Mouse (Mus musculus) neural tube, embryonic 13.5 days (tissue): ENCODE results near the gene Gan. TPM values are rescaled to one million over a fixed set of nuclear protein-coding genes. Genes with fewer than 3 reads are reported as not detected.

Experiments
- ATAC-seq: fragments of 200-750 bp; cut with Nextera tagmentation; 2 replicates; pipeline ENCODE4 v1.8.0; 2017; ENCODE audit warnings: low read depth, mild to moderate bottlenecking, moderate TSS enrichment, moderate library complexity
- H3K27ac ChIP-seq: fragments of 300-500 bp; sonication (generic); replicated peaks from 2 replicates; pipeline ENCODE4 v1.5.1; 2015; ENCODE audit warnings: moderate library complexity, mild to moderate bottlenecking, inconsistent platforms
- H3K27me3 ChIP-seq: fragments of 300-500 bp; sonication (generic); 2 replicates; pipeline ENCODE4 v1.6.1; 2015; ENCODE audit warnings: mild to moderate bottlenecking, inconsistent platforms
- H3K36me3 ChIP-seq: fragments of 300-500 bp; sonication (generic); 2 replicates; pipeline ENCODE4 v1.6.1; 2015; ENCODE audit warnings: mild to moderate bottlenecking, inconsistent platforms
- H3K4me1 ChIP-seq: fragments of 300-500 bp; sonication (generic); replicated peaks from 2 replicates; pipeline ENCODE4 v1.6.1; 2015; ENCODE audit warnings: inconsistent platforms
- H3K4me2 ChIP-seq: fragments of 300-500 bp; sonication (generic); 2 replicates; pipeline ENCODE4 v1.6.1; 2015; ENCODE audit warnings: inconsistent platforms, mild to moderate bottlenecking, moderate library complexity
- H3K4me3 ChIP-seq: fragments of 300-500 bp; sonication (generic); 2 replicates; pipeline ENCODE4 v1.5.1; 2015; ENCODE audit warnings: mild to moderate bottlenecking, inconsistent platforms
- H3K9ac ChIP-seq: fragments of 300-500 bp; sonication (generic); 2 replicates; pipeline ENCODE4 v1.6.1; 2015; ENCODE audit warnings: moderate library complexity, mild to moderate bottlenecking, inconsistent platforms
- H3K9me3 ChIP-seq: fragments of 300-500 bp; sonication (generic); 2 replicates; pipeline ENCODE4 v1.6.1; 2016; ENCODE audit warnings: inconsistent platforms
- WGBS: fragments of 180-500 bp; shearing (Covaris S2); methylation state at CpG from one replicate; pipeline ENCODE4 v1.1.7; 2015; 5-methylcytosine and 5-hydroxymethylcytosine counted together
- polyA plus RNA-seq: library from polyadenylated mRNA; unstranded; fragments of >200 nt; fragmentation: Nextera tagmentation; extraction: Ambion mirVana; gene quantifications from 2 replicates; pipeline ENCODE4 v1.2.1, GENCODE M21; 2015

The Gan gene
- 2.4 and 2.6 TPM in 2 replicates for polyA plus RNA-seq

DNA sequence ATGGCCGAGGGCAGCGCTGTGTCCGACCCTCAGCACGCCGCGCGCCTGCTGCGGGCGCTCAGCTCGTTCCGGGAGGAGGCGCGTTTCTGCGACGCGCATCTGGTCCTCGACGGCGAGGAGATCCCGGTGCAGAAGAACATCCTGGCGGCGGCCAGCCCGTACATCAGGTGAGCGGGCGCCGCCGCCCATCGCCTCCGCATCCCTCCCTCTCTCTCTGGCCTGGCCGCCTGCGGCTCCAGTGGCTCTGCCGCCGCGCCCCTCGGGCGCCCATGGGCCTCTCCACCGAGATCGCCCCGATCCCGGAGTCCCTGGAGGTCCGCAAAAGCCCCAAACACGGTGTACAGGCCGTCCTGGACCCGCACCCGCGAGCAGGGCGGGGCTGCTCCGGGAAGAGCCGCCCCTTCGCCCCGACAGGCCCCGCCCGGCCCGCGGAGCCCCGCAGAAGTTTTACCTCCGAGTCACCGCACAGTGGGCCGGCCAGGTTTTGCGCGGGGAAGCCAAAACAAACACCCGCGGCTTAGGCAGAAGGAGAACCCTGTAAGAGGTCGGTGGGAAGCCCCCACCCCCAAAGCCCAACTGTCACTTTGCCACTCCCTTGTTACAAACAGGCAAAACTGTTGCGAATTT is at the start of gene Gan:
Gene Gan, plus strand, starts transcription at position 1 of the 627 bp plus-strand sequence.
- H3K4me1 ChIP-seq = peaks cover 52% of the 10 kb centered on the region
- under 1% methylated on average over 57 of the region's 65 CpGs for WGBS
- no peaks in the 10 kb centered on the region for H3K27me3 ChIP-seq
- peak within 1 kb of the TSS; percentile 84 for H3K27ac ChIP-seq
- peak within 1 kb of the TSS; percentile 90 for H3K4me2 ChIP-seq
- H3K4me3 ChIP-seq = peak within 1 kb of the TSS; percentile 90
- peak; percentile 77 for ATAC-seq
- H3K9ac ChIP-seq = peak within 1 kb of the TSS; percentile 92
- no peaks in the 10 kb centered on the region for H3K36me3 ChIP-seq
- H3K9me3 ChIP-seq = no peaks in the 10 kb centered on the region

DNA sequence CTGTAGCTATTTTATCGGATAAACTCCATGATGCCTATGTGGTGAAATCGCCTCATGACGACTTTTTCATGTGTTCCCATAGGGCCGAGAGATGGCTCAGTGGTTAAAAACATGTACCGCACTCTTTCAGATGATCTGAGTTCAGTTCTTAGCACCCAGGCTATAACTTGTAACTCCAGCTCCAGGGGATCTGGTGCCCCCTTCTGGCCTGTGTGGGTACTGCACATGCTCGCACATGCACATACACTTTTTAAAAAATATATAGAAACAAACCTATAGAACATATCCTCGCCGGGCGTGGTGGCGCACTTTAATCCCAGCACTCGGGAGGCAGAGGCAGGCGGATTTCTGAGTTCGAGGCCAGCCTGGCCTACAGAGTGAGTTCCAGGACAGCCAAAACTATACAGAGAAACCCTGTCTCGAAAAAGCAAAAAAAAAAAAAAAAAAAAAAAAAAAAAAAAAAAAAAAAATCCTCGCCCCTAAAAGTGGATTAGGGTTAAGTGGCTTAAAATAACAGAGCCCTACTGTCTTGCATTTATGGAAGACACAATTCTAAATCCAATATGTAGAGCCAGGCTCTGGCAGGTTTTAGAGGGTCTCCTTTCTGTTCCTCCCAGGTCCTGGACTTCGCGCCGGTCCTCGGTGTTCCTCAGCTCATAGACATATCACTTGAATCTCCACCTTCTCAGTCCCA is 48.8 kb upstream of the Gan start:
- Histone ChIP-seq H3K36me3 (no peaks in the 10 kb centered on the region), H3K27ac (no peak overlapping the region), H3K4me3 (no peak overlapping the region), H3K4me2 (no peak overlapping the region), H3K9ac (no peak overlapping the region), H3K4me1 (no peaks in the 10 kb centered on the region), H3K9me3 (no peaks in the 10 kb centered on the region), H3K27me3 (no peaks in the 10 kb centered on the region)
- ATAC-seq = no peak
- 93% methylated on average over 19 of the region's 19 CpGs for WGBS

DNA sequence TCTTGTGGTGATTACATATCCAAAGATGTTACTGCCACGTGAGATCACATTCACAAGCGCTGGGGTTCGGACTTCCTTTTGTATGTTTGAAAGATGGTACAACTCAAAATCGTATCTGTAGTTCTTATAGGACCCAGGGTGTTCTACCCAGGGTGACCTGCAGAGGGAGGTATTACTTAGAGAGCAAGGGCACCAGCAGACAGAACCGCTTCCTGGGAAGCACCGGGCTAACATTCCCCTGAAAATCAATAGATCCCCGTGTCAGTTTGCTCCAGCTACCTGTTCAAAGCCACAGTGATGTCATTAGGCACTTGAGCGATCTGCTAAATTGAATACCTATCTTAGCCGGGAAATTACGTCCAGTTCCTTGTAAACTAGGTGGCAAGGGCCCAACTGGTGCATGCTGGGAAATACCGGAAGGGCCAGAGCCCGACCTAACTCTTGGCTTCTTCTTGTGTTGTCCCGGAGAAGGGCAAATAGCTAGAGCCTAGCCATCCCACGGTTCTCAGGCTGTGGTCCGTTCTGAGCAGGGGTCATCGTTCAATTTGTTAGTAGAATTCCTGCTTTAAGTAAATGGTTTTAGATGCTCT is 48.0 kb upstream of the Gan start:
- no peaks in the 10 kb centered on the region for H3K36me3 ChIP-seq
- no peak overlapping the region for H3K4me3 ChIP-seq
- no peak overlapping the region for H3K27ac ChIP-seq
- H3K4me1 ChIP-seq = no peaks in the 10 kb centered on the region
- 53% methylated on average over 16 of the region's 16 CpGs for WGBS
- no peaks in the 10 kb centered on the region for H3K9me3 ChIP-seq
- H3K27me3 ChIP-seq = no peaks in the 10 kb centered on the region
- no peak overlapping the region for H3K4me2 ChIP-seq
- no peak overlapping the region for H3K9ac ChIP-seq
- ATAC-seq = no peak

DNA sequence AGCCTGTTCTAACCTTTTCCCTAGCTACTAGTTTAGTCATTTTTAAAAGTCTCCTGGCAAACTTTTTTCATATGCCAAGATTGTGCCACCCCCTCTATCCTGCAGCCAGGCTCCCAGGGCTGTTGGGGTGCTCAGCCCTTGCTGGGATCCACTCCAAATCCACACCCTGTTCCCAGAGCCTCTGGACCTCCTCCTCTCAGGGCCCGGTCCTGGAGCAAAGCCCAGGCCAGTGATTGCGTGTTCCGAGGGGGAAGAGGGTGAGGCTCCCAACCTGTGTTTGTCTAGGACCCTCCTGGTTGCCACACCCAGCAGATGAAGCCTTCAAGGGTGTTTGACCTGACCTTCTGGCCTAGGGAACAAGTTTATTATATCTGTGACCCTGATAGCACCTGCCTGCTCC is 46.3 kb upstream of the Gan start:
- WGBS = 91% methylated on average over 3 of the region's 3 CpGs
- H3K4me1 ChIP-seq = peaks cover 11% of the 10 kb centered on the region
- no peak overlapping the region for H3K4me2 ChIP-seq
- no peaks in the 10 kb centered on the region for H3K9me3 ChIP-seq
- H3K27ac ChIP-seq = no peak overlapping the region
- no peak for ATAC-seq
- no peaks in the 10 kb centered on the region for H3K36me3 ChIP-seq
- H3K4me3 ChIP-seq = no peak overlapping the region
- no peak overlapping the region for H3K9ac ChIP-seq
- no peaks in the 10 kb centered on the region for H3K27me3 ChIP-seq

DNA sequence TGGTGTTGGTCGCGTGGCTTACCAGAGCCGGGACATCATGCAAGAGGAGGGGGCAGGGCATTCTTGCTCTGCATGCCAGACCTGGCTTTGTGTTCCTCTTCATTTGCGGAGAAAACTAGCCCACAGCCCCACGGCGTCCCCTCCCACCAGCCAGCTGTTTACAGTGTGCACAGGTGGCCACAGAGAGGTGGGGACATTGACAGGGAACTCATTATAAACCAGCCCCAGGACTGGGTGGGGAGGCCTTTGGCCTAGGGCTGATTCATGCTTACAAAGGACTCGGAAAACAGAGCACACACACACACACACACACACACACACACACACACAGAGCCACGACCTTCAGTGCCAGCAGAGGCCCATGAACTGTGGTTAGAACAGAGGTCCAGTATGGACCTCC is 45.7 kb upstream of the Gan start:
- Histone ChIP-seq H3K36me3 (no peaks in the 10 kb centered on the region), H3K27me3 (no peaks in the 10 kb centered on the region), H3K4me3 (no peak overlapping the region), H3K4me2 (no peak overlapping the region), H3K27ac (no peak overlapping the region), H3K4me1 (peaks cover 11% of the 10 kb centered on the region), H3K9me3 (no peaks in the 10 kb centered on the region), H3K9ac (no peak overlapping the region)
- 72% methylated on average over 8 of the region's 8 CpGs for WGBS
- ATAC-seq = no peak

DNA sequence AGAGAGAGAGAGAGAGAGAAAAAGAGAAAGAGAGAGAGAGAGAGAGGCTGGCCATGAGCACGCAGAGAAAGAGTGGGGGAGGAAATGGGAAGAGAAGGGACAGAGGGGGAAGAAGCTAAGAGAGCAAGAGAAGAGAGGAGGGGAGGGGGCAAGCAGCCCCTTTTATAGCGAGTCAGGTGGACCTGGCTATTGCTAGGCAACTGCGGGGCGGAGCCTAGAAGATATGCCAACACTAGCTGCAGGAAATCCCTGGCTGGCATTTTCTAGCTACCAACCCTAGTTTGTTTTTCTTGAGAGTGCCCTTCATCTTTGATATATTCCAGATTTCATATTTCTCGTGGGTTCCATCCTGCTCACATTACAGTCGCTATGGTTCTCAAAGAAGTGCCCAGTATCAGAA is 42.8 kb upstream of the Gan start:
- H3K27ac ChIP-seq = no peak overlapping the region
- no peak for ATAC-seq
- no peak overlapping the region for H3K4me3 ChIP-seq
- peak overlapping the region; percentile 24; the same call in 1 of the 2 replicates for H3K4me2 ChIP-seq
- no peaks in the 10 kb centered on the region for H3K27me3 ChIP-seq
- 44% methylated on average over 6 of the region's 6 CpGs for WGBS
- H3K9ac ChIP-seq = no peak overlapping the region
- H3K4me1 ChIP-seq = peaks cover 11% of the 10 kb centered on the region
- no peaks in the 10 kb centered on the region for H3K36me3 ChIP-seq
- H3K9me3 ChIP-seq = no peaks in the 10 kb centered on the region

DNA sequence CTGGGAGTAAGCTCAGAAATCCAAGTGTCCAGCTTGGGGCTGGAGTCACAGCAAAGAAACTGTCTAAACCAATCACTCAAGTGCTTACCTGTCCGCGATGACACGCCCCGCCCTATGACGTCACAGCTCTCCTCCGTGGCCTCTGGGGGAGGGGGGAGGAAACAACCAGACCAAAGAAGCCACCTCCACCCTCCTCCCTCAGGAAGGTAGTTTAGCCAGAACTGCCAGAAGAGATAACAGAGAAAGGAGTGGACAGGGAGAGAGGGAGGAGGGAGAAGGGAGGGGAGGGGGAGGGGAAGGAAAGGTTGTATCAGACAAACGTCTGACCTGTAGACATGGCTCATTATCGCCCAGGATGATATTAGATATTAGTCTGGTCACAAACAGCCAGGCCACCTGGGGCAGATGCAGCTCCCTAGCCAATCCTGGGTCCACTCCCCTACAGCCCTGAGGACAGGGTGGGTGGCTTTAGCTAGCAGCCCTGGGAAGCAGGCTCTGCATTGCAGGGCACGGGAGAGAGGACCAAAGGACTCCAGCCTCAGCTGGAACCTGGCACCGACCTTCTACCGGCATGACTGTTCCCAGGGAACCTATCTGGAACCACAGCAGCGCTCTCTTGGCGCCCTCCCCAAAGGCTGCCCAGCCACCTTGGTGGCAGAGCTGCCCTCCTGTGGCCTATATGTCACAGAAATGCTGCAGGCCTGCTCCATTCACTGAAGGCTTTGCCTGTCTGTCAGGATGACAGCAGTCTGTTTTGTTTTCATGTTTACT is 42.1 kb upstream of the Gan start:
- 23% methylated on average over 13 of the region's 13 CpGs for WGBS
- ATAC-seq = no peak
- Histone ChIP-seq H3K9me3 (no peaks in the 10 kb centered on the region), H3K27me3 (no peaks in the 10 kb centered on the region), H3K4me1 (peaks cover 11% of the 10 kb centered on the region), H3K36me3 (no peaks in the 10 kb centered on the region), H3K4me2 (peak overlapping the region; percentile 24), H3K9ac (no peak overlapping the region), H3K27ac (no peak overlapping the region), H3K4me3 (no peak overlapping the region)

DNA sequence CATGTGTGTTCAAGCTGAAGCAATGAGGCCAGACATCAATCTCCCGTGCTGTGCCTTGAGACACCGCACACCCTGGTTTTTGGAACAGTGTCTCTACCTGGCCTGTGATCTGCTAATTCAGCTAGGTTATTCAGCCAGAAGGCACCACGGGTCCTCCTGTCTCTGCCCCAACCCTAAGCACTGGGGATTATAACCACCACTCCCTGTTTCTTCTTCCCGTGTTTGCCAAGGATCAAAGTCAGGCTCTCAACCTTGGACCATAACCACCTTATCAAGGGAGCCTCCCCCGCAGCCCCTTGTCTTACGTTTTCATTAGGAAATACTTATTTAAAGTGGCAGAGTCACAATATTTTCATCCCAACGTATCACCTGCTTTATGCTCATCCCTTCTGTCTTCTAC is 41.4 kb upstream of the Gan start:
- no peak overlapping the region for H3K9ac ChIP-seq
- no peak overlapping the region for H3K27ac ChIP-seq
- H3K27me3 ChIP-seq = no peaks in the 10 kb centered on the region
- H3K36me3 ChIP-seq = no peaks in the 10 kb centered on the region
- no peak for ATAC-seq
- no peaks in the 10 kb centered on the region for H3K9me3 ChIP-seq
- 81% methylated on average over 7 of the region's 7 CpGs for WGBS
- no peak overlapping the region for H3K4me2 ChIP-seq
- H3K4me1 ChIP-seq = peaks cover 11% of the 10 kb centered on the region
- no peak overlapping the region for H3K4me3 ChIP-seq

DNA sequence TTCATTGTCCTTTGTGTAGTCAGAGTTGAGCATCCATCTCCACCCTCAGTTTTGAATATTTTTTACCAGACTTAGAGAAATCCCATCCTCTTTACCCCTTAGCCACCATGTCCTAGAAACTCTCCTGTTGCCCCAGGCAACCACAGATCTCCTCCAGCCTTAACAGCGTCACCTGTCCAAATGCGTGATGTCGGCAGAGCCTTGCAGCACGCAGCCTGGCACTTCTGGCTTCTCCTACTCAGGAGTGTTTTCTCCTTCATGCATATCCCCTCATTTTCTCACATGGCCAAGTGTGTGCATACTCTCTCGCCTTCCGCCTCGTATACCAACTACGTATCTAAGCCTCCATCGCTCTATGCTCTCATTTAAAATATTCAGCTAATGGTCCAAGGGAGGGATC is 39.5 kb upstream of the Gan start:
- no peak overlapping the region for H3K9ac ChIP-seq
- no peaks in the 10 kb centered on the region for H3K9me3 ChIP-seq
- no peaks in the 10 kb centered on the region for H3K36me3 ChIP-seq
- peaks cover 11% of the 10 kb centered on the region for H3K4me1 ChIP-seq
- H3K4me2 ChIP-seq = no peak overlapping the region
- no peak overlapping the region for H3K27ac ChIP-seq
- H3K27me3 ChIP-seq = no peaks in the 10 kb centered on the region
- H3K4me3 ChIP-seq = no peak overlapping the region
- no peak for ATAC-seq
- WGBS = 89% methylated on average over 9 of the region's 9 CpGs

DNA sequence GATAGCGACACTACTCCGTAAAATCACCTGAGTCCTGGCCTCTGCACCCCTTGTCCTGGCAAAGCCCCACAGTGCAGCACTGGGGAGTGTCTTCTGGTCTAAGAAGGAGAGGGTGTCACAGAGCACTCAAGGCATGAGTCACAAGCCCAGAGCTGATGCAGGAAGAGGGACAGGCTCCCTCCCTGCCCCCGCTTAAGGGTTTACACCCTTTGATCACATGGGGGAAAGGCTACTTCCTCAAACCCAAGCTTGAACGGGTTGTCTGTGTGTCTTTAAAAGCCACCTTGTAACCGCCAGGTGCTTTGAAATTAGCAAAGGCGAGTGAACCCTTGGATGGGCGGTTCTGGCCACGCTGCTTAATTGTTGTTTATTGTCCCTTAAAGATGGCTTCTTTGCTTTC is 36.7 kb upstream of the Gan start:
- H3K4me1 ChIP-seq = no peaks in the 10 kb centered on the region
- H3K27ac ChIP-seq = no peak overlapping the region
- no peaks in the 10 kb centered on the region for H3K9me3 ChIP-seq
- 45% methylated on average over 8 of the region's 8 CpGs for WGBS
- ATAC-seq = no peak
- H3K36me3 ChIP-seq = no peaks in the 10 kb centered on the region
- H3K9ac ChIP-seq = no peak overlapping the region
- H3K4me2 ChIP-seq = no peak overlapping the region
- no peak overlapping the region for H3K4me3 ChIP-seq
- no peaks in the 10 kb centered on the region for H3K27me3 ChIP-seq

DNA sequence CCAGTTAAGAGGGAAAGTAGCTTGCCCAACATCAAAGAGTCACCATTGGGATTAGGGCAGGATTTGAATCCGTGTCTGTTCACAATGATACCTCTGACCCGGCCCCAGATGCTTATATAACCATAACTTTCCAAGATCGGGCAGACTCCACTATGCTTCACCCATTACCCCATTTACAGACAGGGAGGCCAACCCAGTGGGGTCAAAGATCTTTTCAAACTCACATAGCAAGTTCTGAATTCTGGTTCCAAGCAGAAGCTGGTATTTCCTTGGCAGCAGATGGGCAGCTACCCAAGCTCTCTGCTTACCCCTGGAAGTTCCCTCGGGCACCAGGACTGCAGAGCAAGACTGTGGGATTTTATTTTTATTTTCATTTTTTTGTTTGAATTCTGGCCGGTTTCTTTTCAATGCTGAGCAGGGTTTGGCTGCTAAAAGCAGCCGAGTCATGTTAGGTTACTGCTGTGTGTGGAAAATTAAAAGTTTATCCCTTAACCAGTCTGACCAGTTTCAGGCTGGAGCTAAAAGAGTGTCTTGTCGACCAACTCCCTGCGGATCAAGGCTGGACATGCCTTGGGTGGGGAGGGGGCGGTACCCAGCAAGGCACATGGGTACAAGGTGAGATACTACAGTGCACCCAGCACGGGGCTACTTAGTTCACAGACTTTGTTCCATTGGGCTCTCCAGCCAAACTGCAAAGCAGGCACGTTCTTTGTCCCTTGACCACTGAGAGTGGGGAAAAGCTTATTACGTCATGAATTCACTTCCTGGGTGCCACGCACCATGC is 33.9 kb upstream of the Gan start:
- Histone ChIP-seq H3K36me3 (no peaks in the 10 kb centered on the region), H3K4me2 (no peak overlapping the region), H3K27ac (no peak overlapping the region), H3K4me3 (no peak overlapping the region), H3K4me1 (no peaks in the 10 kb centered on the region), H3K27me3 (no peaks in the 10 kb centered on the region), H3K9ac (no peak overlapping the region), H3K9me3 (no peaks in the 10 kb centered on the region)
- ATAC-seq = no peak
- 85% methylated on average over 13 of the region's 13 CpGs for whole genome bisulfite sequencing
